Mouse (Mus musculus) hindbrain, embryonic 14.5 days (tissue): ENCODE measurements at regions not wholly inside any gene's neighbourhood (a gene's known extent, or its start where the extent isn't known, plus 50 kb on each side); places are given as distances from the start of the nearest gene placed in this dataset.
A peak's percentile ranks its signal among the peaks of the same experiment; 100 is the strongest.
"Not testable (repeated sequence)": the region's sequence is repeated elsewhere in the genome, so short reads cannot be mapped to it uniquely, and the experiment has no call there.

Source experiments
- ATAC-seq: fragments of 200-750 bp; cut with Nextera tagmentation; 2 replicates; pipeline ENCODE4 v1.8.0; 2017; ENCODE audit warnings: moderate number of reproducible peaks, mild to moderate bottlenecking, moderate TSS enrichment, moderate library complexity; ENCODE audit not compliant: low FRiP score
- DNase-seq: peaks from one replicate; pipeline ENCODE4 v3.0.0-alpha.2; 2015; ENCODE audit warnings: low spot score
- H3K27ac ChIP-seq: fragments of 300-500 bp; sonication (generic); 2 replicates; pipeline ENCODE4 v1.5.1; 2014; ENCODE audit warnings: mild to moderate bottlenecking, moderate library complexity
- H3K27me3 ChIP-seq: fragments of 300-500 bp; sonication (generic); 2 replicates; pipeline ENCODE4 v1.6.1; 2014; ENCODE audit warnings: mild to moderate bottlenecking, low read length, mixed read lengths; ENCODE audit not compliant: control insufficient read depth, insufficient read depth
- H3K36me3 ChIP-seq: fragments of 300-500 bp; sonication (generic); replicated peaks from 2 replicates; pipeline ENCODE4 v1.6.1; 2014; ENCODE audit not compliant: control insufficient read depth, insufficient read depth
- H3K4me1 ChIP-seq: fragments of 300-500 bp; sonication (generic); replicated peaks from 2 replicates; pipeline ENCODE4 v1.6.1; 2014; ENCODE audit warnings: antibody characterized with exemption, low read length, mixed read lengths; ENCODE audit not compliant: control insufficient read depth, insufficient read depth
- H3K4me2 ChIP-seq: fragments of 300-500 bp; sonication (generic); replicated peaks from 2 replicates; pipeline ENCODE4 v1.6.1; 2014; ENCODE audit warnings: mild to moderate bottlenecking, moderate library complexity
- H3K4me3 ChIP-seq: fragments of 300-500 bp; sonication (generic); replicated peaks from 2 replicates; pipeline ENCODE4 v1.5.1; 2014; ENCODE audit warnings: mild to moderate bottlenecking, low read length
- H3K9ac ChIP-seq: fragments of 300-500 bp; sonication (generic); 2 replicates; pipeline ENCODE4 v1.6.1; 2014
- H3K9me3 ChIP-seq: fragments of 300-500 bp; sonication (generic); 2 replicates; pipeline ENCODE4 v1.6.1; 2016; ENCODE audit warnings: low read length; ENCODE audit not compliant: control insufficient read depth
- WGBS: fragments of 180-500 bp; shearing (Covaris S2); extraction: QIAGEN DNeasy Blood & Tissue Kit; methylation state at CpG from one replicate; pipeline ENCODE4 v1.1.7; 2014; 5-methylcytosine and 5-hydroxymethylcytosine counted together

DNA sequence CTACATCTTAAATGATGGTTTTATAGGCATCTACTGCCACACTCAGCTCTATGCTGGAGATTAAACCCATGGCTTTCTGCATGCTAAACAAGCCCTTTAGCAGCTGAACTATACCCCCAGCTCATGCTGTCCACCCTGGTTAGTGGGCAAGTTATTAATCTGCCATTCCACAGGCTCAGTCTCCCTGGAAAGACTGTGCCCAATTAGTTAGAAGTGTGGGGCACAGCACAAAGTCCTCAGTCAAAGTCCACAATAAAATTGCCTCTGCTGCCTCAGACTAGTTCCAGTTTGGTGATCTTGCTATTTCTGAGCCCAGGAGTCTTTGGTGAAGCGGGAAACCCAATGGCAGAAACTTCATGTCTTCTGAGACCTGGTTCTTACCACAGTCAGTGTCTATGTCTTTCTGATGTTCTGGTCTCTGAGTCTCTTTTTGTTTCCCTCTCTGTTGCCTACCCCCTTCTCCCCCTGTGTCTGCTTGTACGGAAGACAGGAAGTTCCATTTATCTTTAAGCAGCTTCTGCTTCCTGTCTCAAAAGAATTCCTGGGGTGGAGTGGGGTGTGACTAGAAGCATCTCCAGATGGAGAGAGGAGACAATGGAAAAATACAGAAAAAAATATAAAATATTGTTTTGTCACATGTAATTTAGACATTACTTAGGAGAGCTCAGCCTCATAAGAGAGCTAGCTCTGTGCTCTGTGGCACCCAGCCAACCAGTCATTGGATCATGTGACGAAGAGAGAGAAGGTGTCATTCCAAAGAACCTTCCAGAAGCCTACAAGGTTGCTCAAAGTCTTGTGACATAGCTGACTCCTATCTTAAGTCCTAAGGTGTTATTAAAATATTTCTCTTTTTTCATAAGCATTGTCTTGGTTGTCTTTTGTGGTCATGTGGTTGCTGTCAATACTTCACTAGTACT, 133.3 kb upstream of the Max start:
- Histone ChIP-seq H3K4me3 (no peak overlapping the region), H3K36me3 (no peaks in the 10 kb centered on the region), H3K27me3 (no peaks in the 10 kb centered on the region), H3K9me3 (no peaks in the 10 kb centered on the region), H3K4me1 (no peaks in the 10 kb centered on the region), H3K27ac (no peak overlapping the region), H3K4me2 (no peak overlapping the region), H3K9ac (no peak overlapping the region)
- ATAC-seq (no peak), DNase-seq (no peak)
- 84% methylated on average over 3 of the region's 3 CpGs for WGBS

DNA sequence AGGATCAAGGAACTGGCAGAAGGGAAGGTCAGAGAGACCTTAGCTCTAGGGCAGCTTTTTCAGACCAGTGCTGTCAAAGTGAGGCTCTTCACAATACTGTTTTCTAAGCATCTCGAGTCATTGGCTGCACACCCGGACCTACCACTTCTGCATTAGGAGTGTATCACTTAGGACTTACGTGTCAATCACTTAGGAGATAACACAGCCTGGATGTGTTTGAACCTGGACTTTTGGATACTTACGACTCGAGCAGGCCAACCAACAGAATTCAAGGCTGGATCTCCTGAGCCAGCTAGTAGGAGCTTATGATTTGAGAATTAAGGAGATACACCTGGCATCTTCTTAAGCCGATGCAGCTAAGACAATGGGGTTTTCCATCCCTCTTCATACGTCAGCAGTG, 132.2 kb upstream of the Max start:
- Histone ChIP-seq H3K9ac (no peak overlapping the region), H3K36me3 (no peaks in the 10 kb centered on the region), H3K27me3 (no peaks in the 10 kb centered on the region), H3K9me3 (no peaks in the 10 kb centered on the region), H3K4me1 (no peaks in the 10 kb centered on the region), H3K4me3 (no peak overlapping the region), H3K4me2 (no peak overlapping the region), H3K27ac (no peak overlapping the region)
- whole genome bisulfite sequencing: 83% methylated on average over 7 of the region's 7 CpGs
- DNase-seq (no peak), ATAC-seq (no peak)

DNA sequence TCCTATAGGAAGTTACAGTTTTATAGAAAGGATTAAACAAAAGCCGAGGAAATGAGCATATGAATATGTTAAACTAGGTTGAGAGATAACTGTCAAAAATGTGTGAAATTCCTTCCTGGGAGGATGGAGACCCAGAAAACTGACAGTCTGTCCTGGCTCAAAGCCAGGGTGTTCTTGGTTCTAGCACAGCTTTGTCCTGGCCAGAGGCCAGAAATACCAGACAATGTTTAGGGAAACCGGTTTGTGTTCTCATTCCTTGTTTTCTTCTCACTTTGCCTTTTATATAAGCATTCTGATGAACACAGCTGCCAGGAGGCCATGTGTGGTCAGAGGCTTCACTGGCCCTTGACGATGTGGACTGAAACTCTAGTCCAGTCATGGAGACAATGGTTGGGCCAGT, 130.7 kb upstream of the Max start:
- Histone ChIP-seq H3K27ac (no peak overlapping the region), H3K4me3 (no peak overlapping the region), H3K36me3 (no peaks in the 10 kb centered on the region), H3K4me1 (no peaks in the 10 kb centered on the region), H3K4me2 (no peak overlapping the region), H3K27me3 (no peaks in the 10 kb centered on the region), H3K9ac (no peak overlapping the region), H3K9me3 (no peaks in the 10 kb centered on the region)
- WGBS: 67% methylated on average over 3 of the region's 3 CpGs
- no peak for ATAC-seq
- peak; percentile 46 for DNase-seq

DNA sequence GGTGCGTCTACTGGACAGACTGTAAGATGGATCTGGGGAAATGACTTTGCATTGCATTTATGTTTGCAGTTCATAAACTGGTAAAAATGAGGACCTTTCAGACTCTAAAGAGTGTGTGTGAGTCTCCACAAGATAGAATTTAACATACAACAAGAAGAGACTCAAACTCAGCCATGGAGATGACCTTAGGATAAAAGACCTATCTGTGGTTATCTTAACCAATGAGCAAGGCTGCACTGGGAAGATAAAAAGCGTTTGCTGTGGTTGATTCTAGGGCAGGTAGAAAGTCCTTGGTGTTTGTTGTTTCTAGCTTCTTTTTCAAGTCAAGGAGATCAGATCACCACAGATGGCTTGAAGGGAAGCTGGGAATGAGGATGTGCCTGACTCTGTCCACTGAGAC, 130.1 kb upstream of the Max start:
- Histone ChIP-seq H3K9me3 (no peaks in the 10 kb centered on the region), H3K27me3 (no peaks in the 10 kb centered on the region), H3K4me2 (no peak overlapping the region), H3K36me3 (no peaks in the 10 kb centered on the region), H3K27ac (no peak overlapping the region), H3K4me3 (no peak overlapping the region), H3K4me1 (no peaks in the 10 kb centered on the region), H3K9ac (no peak overlapping the region)
- WGBS: 83% methylated on average over 2 of the region's 2 CpGs
- DNase-seq (no peak), ATAC-seq (no peak)

- Histone ChIP-seq H3K27me3 (no peaks in the 10 kb centered on the region), H3K4me2 (no peak overlapping the region), H3K27ac (no peak overlapping the region), H3K9me3 (no peaks in the 10 kb centered on the region), H3K4me3 (no peak overlapping the region), H3K9ac (no peak overlapping the region), H3K36me3 (no peaks in the 10 kb centered on the region), H3K4me1 (no peaks in the 10 kb centered on the region)
- ATAC-seq: no peak
- 90% methylated on average over 2 of the region's 2 CpGs for WGBS
- DNase-seq: no peak
Observed at GRCm38 (mm10) chr12:77091700-77092099, 129.7 kb upstream of the Max start.

GRCm38 (mm10) chr12:77090525-77090924, 128.5 kb upstream of the Max start:
- Histone ChIP-seq H3K4me3 (no peak overlapping the region), H3K9me3 (no peaks in the 10 kb centered on the region), H3K36me3 (no peaks in the 10 kb centered on the region), H3K27ac (no peak overlapping the region), H3K27me3 (no peaks in the 10 kb centered on the region), H3K9ac (no peak overlapping the region), H3K4me1 (no peaks in the 10 kb centered on the region), H3K4me2 (no peak overlapping the region)
- DNase-seq: no peak
- WGBS: 85% methylated on average over 3 of the region's 3 CpGs
- no peak for ATAC-seq

DNA sequence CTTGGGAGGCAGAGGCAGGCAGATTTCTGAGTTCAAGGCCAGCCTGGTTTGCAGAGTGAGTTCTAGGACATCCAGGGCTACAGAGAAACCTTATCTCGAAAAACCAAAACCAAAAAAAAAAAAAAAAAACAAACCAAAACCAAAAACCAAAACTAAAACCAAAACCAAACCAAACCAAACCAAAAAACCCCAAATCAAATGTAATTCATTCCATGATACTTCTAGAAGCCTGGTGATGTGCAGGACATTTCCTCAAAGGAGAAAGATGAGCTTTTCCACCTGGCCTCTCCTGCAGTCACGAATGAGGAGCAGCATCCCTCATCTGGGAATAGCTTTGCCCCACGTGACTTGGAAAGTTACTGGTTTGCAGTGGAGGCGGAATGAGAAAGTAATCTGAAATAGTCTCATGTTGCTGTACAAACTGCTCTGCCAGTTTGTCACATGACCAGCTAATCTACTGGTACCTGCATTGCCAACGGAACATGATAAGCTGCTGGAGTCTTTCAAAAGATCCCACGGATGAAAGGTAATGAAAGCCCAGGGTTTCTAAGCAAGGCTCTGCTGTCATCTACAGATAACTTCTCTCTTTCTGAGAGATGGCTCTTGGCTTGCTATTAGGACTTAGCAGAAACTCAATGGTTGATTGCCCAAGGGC, 127.8 kb upstream of the Max start:
- WGBS: 92% methylated on average over 6 of the region's 6 CpGs
- no peak for ATAC-seq
- DNase-seq: no peak

GRCm38 (mm10) chr12:77088452-77088851, 126.5 kb upstream of the Max start:
- DNase-seq (no peak), ATAC-seq (no peak)
- Histone ChIP-seq H3K27me3 (no peaks in the 10 kb centered on the region), H3K4me3 (no peak overlapping the region), H3K9ac (no peak overlapping the region), H3K4me2 (no peak overlapping the region), H3K36me3 (no peaks in the 10 kb centered on the region), H3K27ac (no peak overlapping the region), H3K9me3 (no peaks in the 10 kb centered on the region), H3K4me1 (no peaks in the 10 kb centered on the region)
- WGBS: 78% methylated on average over 2 of the region's 2 CpGs

More for the DNA sequence above, 127.8 kb upstream of the Max start:
- no peak overlapping the region for H3K27ac ChIP-seq
- no peaks in the 10 kb centered on the region for H3K27me3 ChIP-seq
- no peaks in the 10 kb centered on the region for H3K9me3 ChIP-seq
- H3K9ac ChIP-seq: no peak overlapping the region
- H3K36me3 ChIP-seq: no peaks in the 10 kb centered on the region
- no peak overlapping the region for H3K4me3 ChIP-seq
- H3K4me2 ChIP-seq: no peak overlapping the region
- H3K4me1 ChIP-seq: no peaks in the 10 kb centered on the region

- not testable (repeated sequence) for ATAC-seq, H3K4me2 ChIP-seq
- WGBS: 85% methylated on average over 1 of the region's 1 CpGs
Observed at GRCm38 (mm10) chr12:77086931-77087330, 124.9 kb upstream of the Max start.

More at GRCm38 (mm10) chr12:77086931-77087330, 124.9 kb upstream of the Max start:
- H3K9ac ChIP-seq, DNase-seq, H3K27ac ChIP-seq, H3K27me3 ChIP-seq, H3K4me3 ChIP-seq, H3K9me3 ChIP-seq, H3K4me1 ChIP-seq, H3K36me3 ChIP-seq: not testable (repeated sequence)
